Mouse (Mus musculus) spleen, adult 2 months (tissue): ENCODE data around the gene Cenpa. TPM values are rescaled to one million over a fixed set of nuclear protein-coding genes. Genes with fewer than 3 reads are reported as not detected.

Source experiments
- DNase-seq, 2 experiments: peaks; one replicate each; pipeline versions ENCODE4 v3.0.0 to v3.0.0-alpha.2; 2012 to 2021; ENCODE audit warnings: low spot score in 2 of 2, low read depth in 1 of 2
- H3K27ac ChIP-seq: fragments of 200-500 bp; 2 replicates; pipeline ENCODE4 v1.5.1; 2012; ENCODE audit warnings: low read length, inconsistent platforms; ENCODE audit not compliant: insufficient read depth
- H3K27me3 ChIP-seq: fragments of 200-500 bp; 2 replicates; pipeline ENCODE4 v1.6.1; 2012; ENCODE audit warnings: mild to moderate bottlenecking, moderate library complexity, low read length, inconsistent platforms; ENCODE audit not compliant: control insufficient read depth, insufficient read depth
- H3K36me3 ChIP-seq: fragments of 200-500 bp; 2 replicates; pipeline ENCODE4 v1.6.1; 2012; ENCODE audit warnings: mild to moderate bottlenecking, low read length, inconsistent platforms; ENCODE audit not compliant: control insufficient read depth, insufficient read depth
- H3K4me1 ChIP-seq: fragments of 200-500 bp; 2 replicates; pipeline ENCODE4 v1.6.1; 2011; ENCODE audit warnings: inconsistent platforms; ENCODE audit not compliant: control insufficient read depth, insufficient read depth, insufficient read length
- H3K4me3 ChIP-seq: fragments of 200-500 bp; 2 replicates; pipeline ENCODE4 v1.5.1; 2011; ENCODE audit warnings: mild to moderate bottlenecking, inconsistent platforms; ENCODE audit not compliant: insufficient read depth, insufficient read length; ENCODE audit errors: extremely low read depth
- CTCF ChIP-seq: fragments of 200-500 bp; IDR thresholded peaks from 2 replicates; pipeline ENCODE4 v1.5.1; 2011; ENCODE audit warnings: mild to moderate bottlenecking, inconsistent platforms; ENCODE audit not compliant: insufficient read depth, insufficient read length, insufficient replicate concordance; ENCODE audit errors: extremely low read depth
- POLR2A ChIP-seq: fragments of 200-500 bp; IDR thresholded peaks from 2 replicates; pipeline ENCODE4 v1.6.1; 2011; ENCODE audit warnings: low read depth, low read length, inconsistent platforms
- WGBS: fragments of 180-500 bp; shearing (Covaris S2); methylation state at CpG from one replicate; pipeline ENCODE4 v1.1.7; 2018; 5-methylcytosine and 5-hydroxymethylcytosine counted together
- polyA plus RNA-seq: library from polyadenylated mRNA; depleted of rRNA; stranded (reverse); fragments of >200 nt; gene quantifications from 2 replicates; pipeline ENCODE4 v1.2.3, GENCODE M21; 2012; rRNA removed

Gene Cenpa
- polyA plus RNA-seq, 1 experiment, result 47.7 TPM

GRCm38 (mm10) chr5:30712441-30713298 is 46.1 kb downstream of the Cenpa start:
- H3K4me1 ChIP-seq, result peaks cover 12% of the 10 kb centered on the region
- DNase-seq, result no peak
- 4% methylated on average over 43 of the region's 43 CpGs for WGBS
- TF ChIP-seq POLR2A, result no peak
- H3K4me3 ChIP-seq, result peak overlapping the region; percentile 52; the same call in 1 of the 2 replicates
- no peak overlapping the region for H3K27ac ChIP-seq
- peaks cover 24% of the 10 kb centered on the region for H3K27me3 ChIP-seq
- H3K36me3 ChIP-seq, result no peaks in the 10 kb centered on the region

DNA sequence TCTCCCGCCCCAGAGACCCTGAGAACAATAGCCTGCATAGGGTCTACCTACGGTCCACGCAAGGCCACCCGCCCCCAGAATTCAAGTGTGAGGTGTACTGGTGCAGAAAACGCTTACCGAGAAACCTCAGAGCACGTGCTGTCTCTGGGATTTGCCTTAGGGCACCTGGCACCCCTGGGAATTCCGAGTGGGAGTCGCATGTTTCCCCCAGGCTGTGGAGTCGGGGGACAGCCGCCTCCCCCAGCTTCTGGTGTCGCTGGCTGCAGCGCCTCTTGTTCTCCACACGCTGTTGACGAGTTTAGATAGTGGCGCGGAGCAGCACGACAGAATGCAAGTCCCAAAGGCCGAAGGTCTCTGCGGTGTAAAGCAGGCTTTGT is 46.7 kb downstream of the Cenpa start:
- Histone ChIP-seq H3K4me3 (no peak overlapping the region), H3K27ac (no peak overlapping the region), H3K27me3 (peaks cover 24% of the 10 kb centered on the region), H3K36me3 (no peaks in the 10 kb centered on the region), H3K4me1 (peaks cover 12% of the 10 kb centered on the region)
- DNase-seq, result no peak
- WGBS, result 2% methylated on average over 20 of the region's 20 CpGs
- TF ChIP-seq POLR2A (no peak), CTCF (no peak)

DNA sequence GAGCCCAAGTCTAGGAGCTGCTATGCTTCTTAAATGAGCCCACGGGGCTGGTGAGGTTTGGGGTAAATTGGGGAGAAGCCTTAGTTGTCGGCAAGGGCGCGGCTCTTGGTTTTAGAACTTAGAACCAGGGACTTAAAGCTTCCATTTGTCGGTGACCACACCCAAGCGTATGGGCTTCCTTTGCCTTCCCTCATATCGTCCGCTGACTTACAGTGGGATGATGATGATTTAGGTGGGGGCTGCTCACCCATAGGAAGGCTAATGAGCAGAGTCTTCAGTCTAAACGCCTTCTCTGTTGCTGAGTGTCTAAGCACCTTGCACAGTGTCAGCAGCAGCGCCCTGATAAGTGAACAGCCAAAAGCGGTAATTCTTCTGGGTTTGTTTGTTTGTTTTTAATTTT is 47.1 kb downstream of the Cenpa start:
- TF ChIP-seq POLR2A (no peak), CTCF (no peak)
- H3K4me1 ChIP-seq, result peaks cover 12% of the 10 kb centered on the region
- no peaks in the 10 kb centered on the region for H3K36me3 ChIP-seq
- no peak overlapping the region for H3K4me3 ChIP-seq
- peaks cover 23% of the 10 kb centered on the region for H3K27me3 ChIP-seq
- H3K27ac ChIP-seq, result no peak overlapping the region
- 21% methylated on average over 11 of the region's 11 CpGs for WGBS
- DNase-seq, result no peak

GRCm38 (mm10) chr5:30716311-30716710 is 49.7 kb downstream of the Cenpa start:
- 82% methylated on average over 2 of the region's 2 CpGs for WGBS
- H3K27me3 ChIP-seq, result peaks cover 20% of the 10 kb centered on the region
- no peak for TF ChIP-seq CTCF
- no peak for TF ChIP-seq POLR2A
- no peak for DNase-seq
- H3K4me1 ChIP-seq, result peaks cover 9% of the 10 kb centered on the region
- H3K27ac ChIP-seq, result no peak overlapping the region
- H3K36me3 ChIP-seq, result no peaks in the 10 kb centered on the region
- no peak overlapping the region for H3K4me3 ChIP-seq

- DNase-seq, result no peak
- WGBS, result 85% methylated on average over 4 of the region's 4 CpGs
- Histone ChIP-seq H3K27me3 (peaks cover 10% of the 10 kb centered on the region; the same call in 1 of the 2 replicates), H3K36me3 (no peaks in the 10 kb centered on the region), H3K4me1 (peaks cover 2% of the 10 kb centered on the region; the same call in 1 of the 2 replicates), H3K27ac (no peak overlapping the region), H3K4me3 (no peak overlapping the region)
- TF ChIP-seq CTCF (no peak), POLR2A (no peak)
These were observed 50.9 kb downstream of the Cenpa start for GRCm38 (mm10) chr5:30717506-30717905.

GRCm38 (mm10) chr5:30717991-30718703 is 51.6 kb downstream of the Cenpa start:
- H3K27me3 ChIP-seq, result peaks cover 3% of the 10 kb centered on the region; the same call in 1 of the 2 replicates
- H3K36me3 ChIP-seq, result no peaks in the 10 kb centered on the region
- H3K4me1 ChIP-seq, result 0 out of 2 replicates have a peak, but pooled peaks cover under 1% of the 10 kb centered on the region
- no peak overlapping the region for H3K4me3 ChIP-seq
- no peak for DNase-seq
- no peak for TF ChIP-seq CTCF
- no peak for TF ChIP-seq POLR2A
- 78% methylated on average over 10 of the region's 10 CpGs for WGBS
- H3K27ac ChIP-seq, result no peak overlapping the region

GRCm38 (mm10) chr5:30721935-30722334 is 55.4 kb downstream of the Cenpa start:
- TF ChIP-seq POLR2A, result no peak
- TF ChIP-seq CTCF, result no peak
- no peaks in the 10 kb centered on the region for H3K4me1 ChIP-seq
- no peak overlapping the region for H3K4me3 ChIP-seq
- WGBS, result 91% methylated on average over 8 of the region's 8 CpGs
- H3K27me3 ChIP-seq, result no peaks in the 10 kb centered on the region
- H3K36me3 ChIP-seq, result no peaks in the 10 kb centered on the region
- DNase-seq, result no peak
- H3K27ac ChIP-seq, result no peak overlapping the region

Other genes starting within 250 kb of the Cenpa start
- gene Otof, start 204.8 kb upstream of the Cenpa start, polyA plus RNA-seq, result 0.05 and 0.08 TPM in 2 replicates
- not detected in 2 replicates for gene 1700001C02Rik, start 200.7 kb upstream of the Cenpa start, polyA plus RNA-seq
- gene Cib4, start 120.9 kb upstream of the Cenpa start, polyA plus RNA-seq, result not detected in 2 replicates
- gene Kcnk3, start 78.6 kb upstream of the Cenpa start, polyA plus RNA-seq, result 7.9 and 8.6 TPM in 2 replicates
- gene Slc35f6, start 18.8 kb upstream of the Cenpa start, polyA plus RNA-seq, result 56.6 and 78.5 TPM in 2 replicates
- 0.06 and 0.15 TPM in 2 replicates for gene Dpysl5, start 44.8 kb downstream of the Cenpa start, polyA plus RNA-seq
- gene Mapre3, start 147.9 kb downstream of the Cenpa start, polyA plus RNA-seq, result 12.2 TPM in 2 replicates
- 60.3 and 67.4 TPM in 2 replicates for gene Tmem214, start 201.2 kb downstream of the Cenpa start, polyA plus RNA-seq
- gene Agbl5, start 221.9 kb downstream of the Cenpa start, polyA plus RNA-seq, result 11.6 and 16.1 TPM in 2 replicates
- gene Ost4, start 241.0 kb downstream of the Cenpa start, polyA plus RNA-seq, result 143 and 161 TPM in 2 replicates
- 83.9 and 104 TPM in 2 replicates for gene Emilin1, start 246.6 kb downstream of the Cenpa start, polyA plus RNA-seq